Mouse (Mus musculus) ES-E14 (cell line): ENCODE results near the gene Zcchc4.

Source experiments
- CHD2 ChIP-seq: IDR thresholded peaks from 2 replicates; pipeline ENCODE4 v1.6.1; 2014; ENCODE audit warnings: mild to moderate bottlenecking, low read depth, low read length, inconsistent platforms
- HCFC1 ChIP-seq: IDR thresholded peaks from 2 replicates; pipeline ENCODE4 v1.6.1; 2012; ENCODE audit warnings: low read length, inconsistent platforms, borderline replicate concordance; ENCODE audit not compliant: insufficient read depth
- ZNF384 ChIP-seq: IDR thresholded peaks from 2 replicates; pipeline ENCODE4 v1.6.1; 2012; ENCODE audit warnings: low read depth, low read length, inconsistent platforms

DNA sequence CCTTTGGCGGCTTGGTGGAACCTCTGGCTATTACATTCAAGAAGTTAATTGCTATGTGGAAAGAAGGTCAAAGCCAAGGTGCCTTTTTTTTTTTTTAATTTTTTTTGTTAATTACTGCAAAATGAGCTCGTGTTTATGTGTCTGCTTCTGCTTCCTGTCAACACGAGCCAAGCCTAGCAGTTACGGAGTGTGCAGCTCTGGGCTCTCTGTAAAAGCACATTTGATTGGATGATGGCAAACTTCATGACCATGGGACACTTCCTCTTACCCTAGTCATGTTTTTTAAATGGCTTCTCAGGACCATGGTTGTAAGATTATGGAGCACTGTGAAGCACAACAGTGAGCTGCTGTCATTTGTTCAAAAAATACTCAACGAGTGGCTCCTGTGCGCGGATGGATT is 31.8 kb downstream of the Zcchc4 start:
- no peak for TF ChIP-seq CHD2
- TF ChIP-seq ZNF384 = no peak
- no peak for TF ChIP-seq HCFC1
